Mouse (Mus musculus): ENCODE results near the gene Nkap. TPM values are rescaled to one million over a fixed set of nuclear protein-coding genes. Genes with fewer than 3 reads are reported as not detected.
A peak's percentile ranks its signal among the peaks of the same experiment; 100 is the strongest.
"Not testable (repeated sequence)": the region's sequence is repeated elsewhere in the genome, so short reads cannot be mapped to it uniquely, and the experiment has no call there.

The Nkap gene
- polyA plus RNA-seq, 1 experiment from 2014 or later = 25.5 TPM

DNA sequence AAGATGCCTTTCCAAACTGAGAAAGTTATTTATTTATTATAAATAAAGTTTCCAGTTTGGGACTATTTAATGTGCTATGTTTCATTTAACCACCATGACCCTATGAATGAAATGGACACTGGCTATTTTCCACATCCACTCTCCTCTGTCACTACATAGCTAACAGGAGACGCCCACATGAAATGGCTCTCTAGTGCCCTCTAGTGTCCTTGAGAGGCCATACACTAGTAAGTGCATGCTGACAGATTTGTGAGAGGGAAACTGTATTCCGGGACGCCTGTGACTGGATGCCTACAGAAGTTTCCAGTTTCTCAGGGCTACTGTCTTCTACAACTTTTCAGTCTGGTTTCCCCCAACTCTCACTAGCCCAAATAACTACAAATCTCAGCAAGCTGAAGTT lies 40.5 kb downstream of the Nkap start:
- no peak overlapping the region for H3K9ac ChIP-seq
- 39% methylated on average over 3 of the region's 3 CpGs for WGBS
- no peaks in the 10 kb centered on the region for H3K4me1 ChIP-seq
- no peaks in the 10 kb centered on the region for H3K27me3 ChIP-seq
- no peak for ATAC-seq (ENCODE audit: low FRiP score)
- no peaks in the 10 kb centered on the region for H3K36me3 ChIP-seq (replicated peaks)
- no peak overlapping the region for H3K27ac ChIP-seq
- H3K4me3 ChIP-seq (replicated peaks) = no peak overlapping the region
- no peak overlapping the region for H3K4me2 ChIP-seq
- H3K9me3 ChIP-seq = no peaks in the 10 kb centered on the region

DNA sequence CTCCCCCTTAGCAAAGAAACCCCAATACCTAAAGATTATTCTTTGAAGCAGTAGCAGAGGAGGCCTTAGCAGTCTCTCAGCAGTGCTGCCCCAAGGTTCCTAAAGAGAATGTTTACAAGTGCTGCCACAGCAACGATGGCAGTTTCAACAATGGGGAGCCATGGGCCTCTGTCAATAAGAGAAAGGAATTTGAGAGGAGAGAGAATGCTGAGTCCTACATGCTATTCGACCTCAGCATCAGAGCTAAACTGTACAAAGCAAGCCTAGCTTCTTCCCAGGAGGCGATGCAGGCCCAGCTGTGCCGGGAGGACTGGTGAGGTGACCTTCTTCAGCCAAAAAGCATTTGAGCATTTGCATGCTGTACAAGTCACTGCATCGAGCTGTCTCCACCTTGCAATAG lies 42.1 kb downstream of the Nkap start, which contains the start of gene Akap14:
Gene Akap14, minus strand, starts transcription at position 101 of the 400 bp plus-strand sequence.
- Histone ChIP-seq H3K27ac (no peak within 1 kb of the TSS), H3K27me3 (no peaks in the 10 kb centered on the region), H3K9me3 (no peaks in the 10 kb centered on the region), H3K4me2 (no peak within 1 kb of the TSS), H3K4me1 (no peaks in the 10 kb centered on the region), H3K9ac (no peak within 1 kb of the TSS), H3K4me3 (replicated peaks) (no peak within 1 kb of the TSS), H3K36me3 (replicated peaks) (no peaks in the 10 kb centered on the region)
- 41% methylated on average over 5 of the region's 5 CpGs for WGBS
- ATAC-seq (ENCODE audit: low FRiP score) = no peak

DNA sequence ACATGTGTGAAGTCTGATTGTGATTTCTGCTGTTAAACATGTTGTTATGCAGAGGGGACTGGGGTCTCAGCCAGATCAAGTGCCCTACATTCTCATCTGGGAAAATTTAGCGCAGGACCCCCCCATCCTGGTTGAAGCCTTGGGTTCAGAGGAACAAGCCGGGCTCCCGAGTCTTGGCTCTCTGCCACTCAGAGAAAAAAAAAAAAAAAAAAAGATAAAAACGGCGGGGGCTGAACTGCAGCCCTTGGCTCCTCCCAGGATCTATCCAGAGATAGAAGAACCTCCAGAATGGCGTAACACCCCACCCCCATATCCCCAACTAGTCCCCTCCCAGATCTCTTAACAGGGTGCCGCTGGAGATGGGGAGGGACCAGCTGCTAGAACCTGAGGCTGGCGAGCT lies 57.8 kb downstream of the Nkap start:
- H3K27ac ChIP-seq; H3K4me2 ChIP-seq; H3K4me3 ChIP-seq (replicated peaks); H3K36me3 ChIP-seq (replicated peaks); ATAC-seq (ENCODE audit: low FRiP score); H3K4me1 ChIP-seq; H3K27me3 ChIP-seq; H3K9me3 ChIP-seq; H3K9ac ChIP-seq: not testable (repeated sequence)
- 77% methylated on average over 8 of the region's 8 CpGs for WGBS

DNA sequence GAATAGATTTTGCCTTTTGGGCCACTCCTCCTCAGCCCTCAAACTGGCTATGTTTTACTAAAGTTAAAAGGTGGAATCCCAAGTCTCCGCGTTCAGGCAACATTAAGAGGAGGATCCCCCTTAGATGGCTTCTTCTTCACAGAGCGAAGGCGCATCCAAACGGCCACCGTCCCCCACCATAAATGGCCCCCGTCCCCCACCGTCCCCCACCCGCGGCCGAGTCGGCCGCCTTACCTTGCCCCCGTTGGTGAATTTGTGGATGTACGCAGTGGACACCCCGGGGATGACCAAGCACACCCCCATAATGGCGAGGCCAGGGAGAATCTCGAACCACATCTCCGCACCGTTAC lies 64.1 kb downstream of the Nkap start:
- Histone ChIP-seq H3K4me1 (0 out of 2 replicates have a peak, but pooled peaks cover 6% of the 10 kb centered on the region), H3K9ac (peak overlapping the region; percentile 57), H3K27me3 (no peaks in the 10 kb centered on the region), H3K4me2 (peak overlapping the region; percentile 57), H3K27ac (no peak overlapping the region), H3K9me3 (no peaks in the 10 kb centered on the region), H3K36me3 (replicated peaks) (no peaks in the 10 kb centered on the region), H3K4me3 (replicated peaks) (peak overlapping the region; percentile 54)
- 32% methylated on average over 20 of the region's 20 CpGs for WGBS
- ATAC-seq (ENCODE audit: low FRiP score) = no peak

DNA sequence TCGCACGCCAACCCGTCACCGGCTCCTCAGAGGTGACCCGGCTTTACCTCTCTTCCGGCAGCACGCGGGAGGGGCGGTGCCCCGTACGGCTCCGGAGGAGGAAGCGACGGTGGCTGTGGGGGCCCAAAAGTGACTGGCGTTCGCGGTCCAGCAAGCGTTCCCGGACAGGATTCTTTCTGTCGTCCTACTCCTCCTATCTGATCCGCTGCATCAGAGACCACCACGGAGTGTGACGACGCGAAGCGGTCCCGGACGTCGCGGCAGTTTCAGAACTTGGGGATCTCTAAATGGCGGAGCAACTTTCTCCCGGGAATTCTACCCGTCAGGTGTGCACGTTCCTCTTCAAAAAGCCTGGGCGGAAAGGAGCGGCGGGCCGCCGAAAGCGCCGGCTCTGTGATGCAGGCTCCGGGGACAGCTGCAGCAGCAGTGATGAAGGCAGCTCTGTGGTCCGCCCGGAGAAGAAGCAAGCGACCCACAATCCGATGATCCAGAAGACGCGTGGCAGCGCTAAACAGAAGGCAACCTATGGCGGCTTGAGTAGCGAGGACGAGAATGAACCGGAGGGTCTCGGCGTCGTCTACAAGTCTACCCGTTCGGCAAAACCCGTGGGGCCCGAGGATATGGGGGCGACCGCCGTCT lies 64.6 kb downstream of the Nkap start, which contains the start of the genes Ndufa1 and Rnf113a1:
Gene Ndufa1, minus strand, starts transcription at position 59 of the 639 bp plus-strand sequence.
Gene Rnf113a1, plus strand, starts transcription at position 141 of the 639 bp plus-strand sequence.
- Histone ChIP-seq H3K9ac (peak within 1 kb of the TSS; percentile 57), H3K9me3 (no peaks in the 10 kb centered on the region), H3K36me3 (replicated peaks) (no peaks in the 10 kb centered on the region), H3K4me3 (replicated peaks) (peak within 1 kb of the TSS; percentile 54), H3K27ac (peak within 1 kb of the TSS; percentile 50), H3K27me3 (no peaks in the 10 kb centered on the region), H3K4me1 (0 out of 2 replicates have a peak, but pooled peaks cover 6% of the 10 kb centered on the region), H3K4me2 (peak within 1 kb of the TSS; percentile 57)
- peak; percentile 94 for ATAC-seq (ENCODE audit: low FRiP score)
- 13% methylated on average over 56 of the region's 63 CpGs for WGBS

DNA sequence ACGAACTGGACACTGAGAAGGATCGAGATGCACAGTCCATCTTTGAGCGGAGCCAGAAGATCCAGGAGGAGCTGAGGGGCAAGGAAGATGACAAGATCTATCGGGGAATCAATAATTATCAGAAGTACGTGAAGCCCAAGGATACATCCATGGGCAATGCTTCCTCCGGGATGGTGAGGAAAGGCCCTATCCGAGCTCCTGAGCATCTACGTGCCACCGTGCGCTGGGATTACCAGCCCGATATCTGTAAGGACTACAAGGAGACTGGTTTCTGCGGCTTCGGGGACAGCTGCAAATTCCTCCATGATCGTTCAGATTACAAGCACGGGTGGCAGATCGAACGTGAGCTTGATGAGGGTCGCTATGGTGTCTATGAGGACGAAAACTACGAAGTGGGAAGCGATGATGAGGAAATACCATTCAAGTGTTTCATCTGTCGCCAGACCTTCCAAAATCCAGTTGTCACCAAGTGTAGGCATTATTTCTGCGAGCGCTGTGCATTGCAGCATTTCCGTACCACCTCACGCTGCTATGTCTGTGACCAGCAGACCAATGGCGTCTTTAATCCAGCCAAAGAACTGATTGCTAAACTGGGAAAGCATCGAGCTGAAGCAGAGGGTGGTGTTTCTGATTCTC lies 65.3 kb downstream of the Nkap start:
- WGBS = 26% methylated on average over 28 of the region's 28 CpGs
- H3K4me1 ChIP-seq = 0 out of 2 replicates have a peak, but pooled peaks cover 6% of the 10 kb centered on the region
- peak overlapping the region; percentile 57 for H3K4me2 ChIP-seq
- H3K4me3 ChIP-seq (replicated peaks) = peak overlapping the region; percentile 54
- H3K9me3 ChIP-seq = no peaks in the 10 kb centered on the region
- H3K9ac ChIP-seq = peak overlapping the region; percentile 57
- no peaks in the 10 kb centered on the region for H3K36me3 ChIP-seq (replicated peaks)
- peak overlapping the region; percentile 50; the same call in 1 of the 2 replicates for H3K27ac ChIP-seq
- H3K27me3 ChIP-seq = no peaks in the 10 kb centered on the region
- 0 out of 2 replicates have a peak, but pooled peaks have one; percentile 24 for ATAC-seq (ENCODE audit: low FRiP score)

DNA sequence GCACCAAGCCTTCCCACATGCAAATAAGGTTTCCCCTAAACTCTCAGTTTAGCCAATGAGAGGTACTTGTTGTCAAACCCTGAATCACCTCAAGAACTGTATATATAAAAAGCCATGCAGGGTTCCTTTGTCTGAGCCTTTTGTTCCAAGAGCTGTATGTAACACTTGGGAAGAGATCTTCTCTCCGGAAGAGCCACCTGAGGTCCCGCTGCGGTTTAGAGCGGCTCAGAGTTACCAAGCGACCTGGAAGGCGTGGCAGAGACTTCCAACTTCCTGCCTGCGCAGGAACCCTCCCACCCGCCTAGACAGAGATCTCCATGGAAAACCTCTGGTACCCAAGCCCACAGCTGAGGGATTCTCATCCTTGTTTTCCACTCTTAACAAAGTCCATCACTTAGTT lies 72.1 kb downstream of the Nkap start:
- Histone ChIP-seq H3K27ac (no peak overlapping the region), H3K9ac (no peak overlapping the region), H3K9me3 (no peaks in the 10 kb centered on the region), H3K4me2 (no peak overlapping the region), H3K4me3 (replicated peaks) (no peak overlapping the region), H3K36me3 (replicated peaks) (no peaks in the 10 kb centered on the region), H3K4me1 (no peaks in the 10 kb centered on the region), H3K27me3 (no peaks in the 10 kb centered on the region)
- WGBS = 67% methylated on average over 8 of the region's 8 CpGs
- no peak for ATAC-seq (ENCODE audit: low FRiP score)

Other genes starting within 250 kb of the Nkap start
- gene Nkrf, start 223.9 kb upstream of the Nkap start, polyA plus RNA-seq (2016; fragmentation: Nextera tagmentation; extraction: Ambion mirVana) = 6.3 and 6.7 TPM in 2 replicates
- 45.8 and 48.9 TPM in 2 replicates for gene Sept6, start 135.0 kb upstream of the Nkap start, polyA plus RNA-seq (2016; fragmentation: Nextera tagmentation; extraction: Ambion mirVana)
- not detected in 2 replicates for gene Sowahd, start 78.0 kb upstream of the Nkap start, polyA plus RNA-seq (2016; fragmentation: Nextera tagmentation; extraction: Ambion mirVana)
- 451 and 481 TPM in 2 replicates for gene Rpl39, start 41.4 kb upstream of the Nkap start, polyA plus RNA-seq (2016; fragmentation: Nextera tagmentation; extraction: Ambion mirVana)
- gene Upf3b, start 16.5 kb upstream of the Nkap start, polyA plus RNA-seq (2016; fragmentation: Nextera tagmentation; extraction: Ambion mirVana) = 29.7 and 30.1 TPM in 2 replicates
- 0.14 and 0.24 TPM in 2 replicates for gene Akap14, start 42.0 kb downstream of the Nkap start, polyA plus RNA-seq (2016; fragmentation: Nextera tagmentation; extraction: Ambion mirVana)
- gene Ndufa1, start 64.4 kb downstream of the Nkap start, polyA plus RNA-seq (2016; fragmentation: Nextera tagmentation; extraction: Ambion mirVana) = 362 and 392 TPM in 2 replicates
- 14.4 and 15.3 TPM in 2 replicates for gene Rnf113a1, start 64.5 kb downstream of the Nkap start, polyA plus RNA-seq (2016; fragmentation: Nextera tagmentation; extraction: Ambion mirVana)
- not detected in 2 replicates for gene Gm9, start 84.2 kb downstream of the Nkap start, polyA plus RNA-seq (2016; fragmentation: Nextera tagmentation; extraction: Ambion mirVana)
- gene Rhox1, start 95.5 kb downstream of the Nkap start, polyA plus RNA-seq (2016; fragmentation: Nextera tagmentation; extraction: Ambion mirVana) = not detected in 2 replicates
- gene Rhox2a, start 118.2 kb downstream of the Nkap start, polyA plus RNA-seq (2016; fragmentation: Nextera tagmentation; extraction: Ambion mirVana) = not detected in 2 replicates
- gene Rhox3a, start 123.1 kb downstream of the Nkap start, polyA plus RNA-seq (2016; fragmentation: Nextera tagmentation; extraction: Ambion mirVana) = not detected in 2 replicates
- gene Rhox4a, start 138.5 kb downstream of the Nkap start, polyA plus RNA-seq (2016; fragmentation: Nextera tagmentation; extraction: Ambion mirVana) = not detected in 2 replicates

Data from forebrain, embryonic 12.5 days (tissue).